Mouse (Mus musculus) heart, adult 9 months (tissue): ENCODE data around the gene Bloc1s5.
"Not testable (repeated sequence)": the region's sequence is repeated elsewhere in the genome, so short reads cannot be mapped to it uniquely, and the experiment has no call there.

Experiments
- DNase-seq, 2 experiments: peaks; one replicate each; pipeline ENCODE4 v3.0.0; 2022; ENCODE audit warnings: low spot score in 2 of 2

The Bloc1s5 gene

DNA sequence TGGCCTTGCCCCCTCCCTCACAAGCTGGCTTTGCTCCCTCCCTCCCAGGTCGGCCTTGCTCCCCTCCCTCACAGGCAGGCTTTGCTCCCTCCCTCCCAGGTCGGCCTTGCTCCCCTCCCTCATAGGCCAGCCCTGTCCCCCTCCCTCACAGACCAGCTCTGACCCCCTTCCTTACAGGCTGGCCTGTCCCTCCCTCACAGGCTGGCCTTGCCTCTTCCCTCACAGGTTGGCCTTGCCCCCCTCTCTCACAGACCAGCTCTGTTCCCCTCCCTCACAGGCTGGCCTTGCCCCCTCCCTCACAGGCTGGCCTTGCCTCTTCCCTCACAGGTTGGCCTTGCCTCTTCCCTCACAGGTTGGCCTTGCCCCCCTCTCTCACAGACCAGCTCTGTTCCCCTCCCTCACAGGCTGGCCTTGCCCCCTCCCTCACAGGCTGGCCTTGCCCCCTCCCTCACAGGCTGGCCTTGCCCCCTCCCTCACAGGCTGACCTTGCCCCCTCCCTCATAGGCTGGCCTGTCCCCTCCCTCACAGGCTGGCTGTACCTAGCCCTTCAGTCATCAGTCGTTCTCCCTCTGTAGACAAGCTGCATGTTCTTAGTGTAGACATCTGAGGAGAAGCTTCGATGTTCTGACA, 16.8 kb downstream of the Bloc1s5 start:
- DNase-seq: not testable (repeated sequence)

DNA sequence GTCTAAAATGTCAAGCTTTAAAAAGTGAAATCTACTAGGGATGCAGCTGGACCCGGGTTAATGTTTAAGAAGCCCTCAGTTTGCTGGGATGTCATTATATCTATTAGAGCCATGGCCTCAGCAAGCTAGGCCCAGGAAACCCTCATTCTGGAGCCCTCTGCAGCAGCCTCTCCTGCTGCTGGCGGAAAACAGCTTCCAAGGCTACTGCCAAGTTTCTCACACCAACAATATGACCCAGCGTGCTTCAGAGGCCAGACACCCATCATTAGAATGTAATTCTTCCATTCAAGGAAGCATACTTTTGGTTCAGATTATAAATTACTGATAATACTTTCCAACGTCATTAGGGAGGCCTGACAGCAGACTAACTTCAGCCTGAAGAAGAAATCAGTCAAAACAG, 18.0 kb downstream of the Bloc1s5 start:
- DNase-seq: no peak

DNA sequence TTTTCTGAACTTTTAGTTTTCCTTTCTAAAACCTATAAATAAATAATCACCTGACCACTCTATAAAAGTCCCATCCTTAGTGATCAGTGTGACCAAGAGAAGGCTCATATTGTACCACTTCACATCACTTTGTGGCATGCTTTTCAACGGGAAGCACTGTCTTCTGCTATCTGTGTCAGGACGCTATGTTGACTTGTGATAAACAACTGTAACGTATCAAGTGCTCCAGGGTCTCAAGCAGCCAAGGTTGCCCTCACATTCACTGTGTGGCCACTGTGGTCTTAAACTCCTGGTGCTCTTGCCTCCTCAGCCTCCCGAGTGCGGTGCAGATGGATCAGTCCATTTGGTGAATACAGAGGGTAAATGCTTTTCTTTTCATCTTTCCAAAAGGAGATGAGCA, 19.3 kb downstream of the Bloc1s5 start:
- no peak for DNase-seq

DNA sequence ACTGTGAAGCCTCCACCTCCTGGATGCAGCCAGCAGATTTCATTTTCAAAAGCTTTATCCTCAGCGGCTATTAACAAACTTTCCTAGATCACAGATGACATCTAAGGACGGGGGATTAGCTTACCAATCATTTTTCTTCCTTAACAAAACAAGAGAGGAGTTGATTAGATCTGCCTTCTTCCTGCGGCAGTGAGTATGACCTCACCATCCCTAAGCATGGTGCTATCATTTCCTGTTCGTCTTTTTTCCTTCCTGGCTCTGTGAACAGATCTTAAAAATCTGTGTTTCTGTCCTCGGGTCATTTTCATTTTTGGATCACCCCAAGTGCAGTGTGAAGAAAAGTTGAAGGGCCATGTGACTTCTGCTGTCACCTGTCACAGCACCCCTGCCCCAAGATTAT, 20.6 kb downstream of the Bloc1s5 start:
- DNase-seq: no peak

DNA sequence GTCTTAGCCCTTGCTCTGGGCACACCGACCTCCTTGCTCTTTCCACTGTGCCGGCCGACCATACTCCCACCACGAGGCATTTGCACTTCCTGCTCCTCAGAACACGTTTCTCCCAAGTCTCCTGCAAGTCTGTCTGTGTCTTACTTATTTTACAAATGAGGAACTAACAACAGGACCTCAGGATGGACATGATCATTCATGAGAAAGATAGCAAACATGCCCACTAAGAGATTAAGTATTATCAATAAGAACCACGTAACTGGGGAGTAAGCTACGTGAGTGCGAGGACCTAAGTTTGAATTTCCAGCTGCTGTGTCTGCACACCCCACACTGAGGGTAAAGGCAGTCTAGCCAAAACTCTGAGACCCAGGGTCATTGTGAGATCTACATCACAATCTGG, 21.3 kb downstream of the Bloc1s5 start:
- DNase-seq: no peak

DNA sequence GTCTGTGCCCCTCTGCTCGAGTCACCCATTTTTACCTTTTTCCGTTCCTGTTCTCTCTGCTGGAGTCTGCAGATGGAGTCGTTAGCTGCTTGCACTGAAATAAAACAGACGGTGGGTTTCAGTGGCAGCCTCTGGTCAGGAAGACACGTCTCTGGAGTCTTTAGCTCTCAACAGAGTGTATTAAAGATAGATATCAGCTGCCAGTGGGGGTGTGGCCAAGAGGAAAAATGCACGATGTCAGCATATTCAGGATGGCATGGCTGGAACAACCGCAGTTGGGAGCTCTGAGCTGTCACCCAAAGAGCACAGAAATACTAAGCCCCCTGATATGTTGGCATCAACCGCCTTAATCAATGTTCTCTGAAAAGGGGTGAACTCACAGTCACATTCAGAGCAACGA, 22.3 kb downstream of the Bloc1s5 start:
- DNase-seq: no peak

DNA sequence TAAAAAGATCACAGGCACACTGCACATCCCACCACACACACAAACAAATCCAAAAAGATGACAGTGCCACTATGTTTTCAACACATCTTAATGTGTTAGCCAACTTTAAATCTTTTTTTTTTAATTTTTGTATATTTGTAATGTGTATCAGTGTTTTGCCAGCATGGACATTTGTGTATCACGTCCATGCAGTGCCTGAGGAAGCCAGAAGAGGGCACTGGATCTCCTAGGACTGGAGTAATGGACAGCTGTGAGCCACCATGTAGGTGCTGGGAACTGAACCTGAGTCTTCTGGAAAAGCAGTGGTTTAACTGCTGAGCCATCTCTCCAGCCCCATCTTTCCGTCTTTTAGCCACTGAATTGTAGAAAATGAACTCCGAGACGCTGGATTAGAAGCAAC, 22.7 kb downstream of the Bloc1s5 start:
- no peak for DNase-seq

DNA sequence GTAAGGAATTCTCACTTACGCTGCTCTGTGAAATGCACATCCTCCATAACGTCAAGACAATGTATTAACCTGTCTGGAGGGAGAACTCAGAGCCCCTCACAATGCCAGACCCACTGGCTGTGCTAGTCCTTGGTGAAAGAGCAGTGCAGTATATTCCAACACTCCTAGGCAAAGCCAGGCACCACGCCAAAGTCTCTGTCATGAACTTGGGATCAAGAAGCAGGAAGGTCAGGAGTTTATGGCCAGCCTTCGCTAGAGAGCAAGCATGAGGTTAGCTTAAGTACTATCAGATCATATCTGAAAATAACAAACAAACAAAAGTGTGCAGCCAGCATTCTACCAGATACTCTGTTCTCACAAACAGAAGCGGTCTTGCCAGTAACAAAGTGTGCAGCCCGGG, 24.6 kb downstream of the Bloc1s5 start:
- peak in 1 of 2 experiments; percentile 41 for DNase-seq

DNA sequence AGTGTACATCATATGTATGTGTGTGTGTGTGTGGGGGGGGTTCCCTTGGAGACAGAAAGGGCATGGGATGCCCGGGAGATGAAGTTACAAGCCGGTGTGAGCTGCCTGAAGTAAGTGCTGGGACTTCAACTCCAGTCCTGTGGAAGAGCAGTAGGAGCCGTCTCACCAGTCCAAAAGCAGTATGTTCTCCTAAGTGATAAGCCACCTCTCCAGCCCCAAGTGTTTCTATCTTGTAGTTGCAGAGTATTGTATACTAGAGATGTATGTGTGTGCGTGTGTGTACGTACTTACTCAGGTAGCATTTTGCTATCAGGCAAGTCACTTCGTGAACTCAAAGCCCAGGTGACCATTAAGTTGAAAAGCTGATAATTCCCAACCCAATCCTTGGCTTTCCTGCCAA, 27.8 kb downstream of the Bloc1s5 start:
- no peak for DNase-seq

DNA sequence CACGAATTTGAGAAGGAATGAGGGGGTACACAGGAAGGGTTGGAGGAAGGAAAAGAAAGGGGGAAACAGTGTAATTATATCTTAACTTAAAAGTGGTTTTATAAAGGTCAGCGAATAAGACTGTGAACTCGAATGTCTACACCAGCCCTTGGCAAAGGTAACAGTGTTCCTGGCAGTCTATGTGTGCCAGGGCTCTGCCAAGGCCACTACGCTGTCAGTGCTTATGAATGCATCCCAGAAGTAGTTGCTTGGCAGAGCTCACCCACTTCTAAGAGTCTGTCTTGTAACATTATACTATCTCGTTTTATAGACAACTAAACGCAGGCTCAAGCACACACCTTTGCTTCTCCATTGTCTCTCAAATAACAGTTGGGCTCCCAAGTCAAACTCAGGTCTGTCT, 29.6 kb downstream of the Bloc1s5 start:
- no peak for DNase-seq

DNA sequence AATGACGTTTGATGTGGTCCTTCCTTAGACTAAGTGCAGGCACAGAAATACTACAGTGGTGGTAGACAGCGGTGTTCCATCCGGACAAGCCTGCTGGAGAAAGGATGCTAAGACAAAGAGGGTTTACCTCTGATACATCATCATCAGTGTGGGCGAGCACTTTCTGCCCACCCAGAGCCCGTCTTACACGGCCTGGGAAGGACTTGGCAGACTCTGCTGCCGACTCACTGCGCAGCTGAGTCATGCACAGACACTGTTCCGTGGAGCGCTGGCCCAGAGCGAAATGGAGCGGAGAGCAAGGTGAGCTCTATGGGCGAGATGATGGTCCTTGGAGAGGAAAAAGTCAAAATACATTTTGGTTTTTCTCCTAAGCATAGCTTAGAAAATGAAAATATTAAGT, 31.9 kb downstream of the Bloc1s5 start:
- no peak for DNase-seq

DNA sequence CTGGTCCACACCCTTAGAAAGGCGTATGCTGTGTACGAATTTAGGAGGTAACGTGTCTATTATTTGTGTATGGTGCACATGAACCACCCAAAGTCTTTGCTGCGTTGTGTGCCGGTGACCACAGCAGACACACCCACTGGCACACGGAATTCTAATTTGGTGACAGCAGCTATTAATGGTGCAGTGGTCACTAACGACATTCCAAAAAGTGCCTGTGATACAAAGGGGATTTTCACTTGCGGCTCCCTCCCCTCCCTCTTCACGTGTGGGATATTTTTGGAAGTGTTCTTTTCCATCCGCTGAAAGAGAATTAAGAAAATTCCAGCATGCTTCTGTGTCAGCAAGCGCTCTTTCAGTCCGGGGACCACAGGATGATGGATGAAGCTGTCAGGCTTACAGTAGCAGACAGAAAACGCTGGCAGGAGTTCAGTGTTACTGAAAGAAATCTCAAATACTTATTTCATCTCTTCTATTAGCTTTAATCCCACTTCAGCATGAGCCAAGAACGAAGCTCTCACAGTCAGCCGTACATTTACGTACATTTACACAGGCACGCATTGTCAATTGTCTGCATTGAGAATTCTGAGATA, 32.6 kb downstream of the Bloc1s5 start:
- DNase-seq: no peak

DNA sequence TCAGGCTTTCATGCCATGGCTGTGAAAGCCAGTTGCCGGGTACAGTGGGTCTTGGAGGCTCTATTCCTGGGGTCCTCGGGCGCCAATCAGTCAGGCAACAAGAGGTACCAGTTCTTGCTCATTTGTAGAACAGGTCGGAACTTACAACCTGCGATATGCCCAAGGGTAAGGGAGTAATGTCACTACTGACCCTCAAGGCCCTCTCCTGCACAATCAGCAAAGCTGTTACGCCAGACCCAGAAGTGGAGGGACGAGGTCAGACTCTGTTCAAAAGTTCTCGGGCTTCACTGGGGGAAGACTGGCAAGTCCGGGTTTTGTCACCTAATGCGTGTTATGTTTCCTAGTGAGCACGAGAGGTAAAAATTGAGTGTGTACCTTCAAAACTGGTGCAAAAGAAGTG, 34.1 kb downstream of the Bloc1s5 start:
- DNase-seq: no peak

DNA sequence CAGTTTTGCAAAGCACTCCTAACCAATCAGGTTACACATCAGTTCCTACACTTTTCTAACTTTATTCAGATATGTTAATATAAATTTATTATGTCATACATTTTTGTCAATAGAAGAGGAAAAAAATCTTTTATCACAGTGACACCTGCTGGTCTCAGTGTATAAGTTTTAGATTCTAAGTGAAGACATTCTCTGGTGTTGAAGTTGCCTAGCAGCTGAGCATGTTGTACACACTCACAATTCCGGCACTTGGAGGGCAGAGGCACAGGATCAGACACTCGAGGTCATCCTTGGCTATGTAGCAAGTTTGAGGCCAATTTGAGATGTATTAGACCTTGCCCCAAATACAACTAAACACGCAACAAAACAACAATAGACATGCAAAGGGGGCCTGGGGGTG, 37.8 kb downstream of the Bloc1s5 start:
- no peak for DNase-seq

DNA sequence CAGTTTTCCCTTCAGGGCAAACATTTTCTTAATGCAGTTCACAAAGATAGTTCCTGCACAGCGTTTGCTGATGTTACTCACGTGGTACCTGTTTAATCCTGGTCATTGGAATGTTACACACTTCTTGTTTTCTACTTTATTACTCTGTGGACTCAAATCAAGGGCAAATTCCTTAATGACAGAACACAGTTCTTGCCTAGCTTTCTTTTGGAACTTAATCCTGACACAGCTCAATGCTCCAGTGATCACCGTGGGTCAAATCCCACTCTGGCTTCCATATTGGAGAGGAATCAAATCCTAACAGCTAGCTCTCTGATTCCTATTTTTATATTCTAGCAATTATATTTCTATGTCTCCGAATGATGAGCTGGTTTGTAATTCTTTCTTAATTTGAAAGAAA, 38.4 kb downstream of the Bloc1s5 start:
- DNase-seq: no peak

DNA sequence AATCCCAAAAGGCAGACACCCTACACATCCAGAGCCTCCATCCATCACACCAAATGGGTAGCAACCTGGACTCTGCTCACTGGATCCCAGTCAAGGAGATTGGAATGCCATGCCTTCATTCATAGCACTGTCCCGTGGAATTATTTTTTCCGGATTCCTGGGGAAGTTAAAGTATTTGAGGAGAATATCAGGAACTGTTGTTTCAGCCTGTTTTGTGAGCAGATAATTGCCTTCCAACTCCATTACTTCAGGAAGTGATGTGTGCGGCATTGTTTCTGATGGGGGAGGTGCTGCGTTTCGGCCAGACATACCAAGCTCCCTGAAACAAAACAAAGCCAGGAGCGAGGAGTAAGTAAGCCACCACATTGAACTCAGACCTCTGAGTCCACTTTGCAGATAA, 41.8 kb downstream of the Bloc1s5 start:
- DNase-seq: peak; percentile 75 to 86

DNA sequence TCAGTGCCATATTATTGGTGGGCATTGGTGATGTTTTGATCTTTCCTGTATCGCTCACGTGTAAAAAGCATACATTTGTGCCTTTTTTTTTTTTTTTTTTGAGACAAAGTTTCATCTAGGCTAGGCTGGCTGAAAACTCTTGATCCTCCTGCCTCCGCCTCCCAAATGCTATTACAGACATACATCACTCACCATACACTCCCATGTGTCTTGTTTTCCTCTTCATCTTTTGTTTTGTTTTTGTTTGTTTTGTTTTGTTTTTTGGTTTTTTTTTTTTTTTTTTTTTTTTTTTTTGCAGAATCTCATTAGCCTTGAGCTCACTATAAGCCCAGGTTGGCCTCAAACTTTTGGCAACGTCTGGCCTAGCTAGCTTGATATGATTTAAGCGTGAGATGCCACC, 47.6 kb downstream of the Bloc1s5 start:
- DNase-seq: no peak

DNA sequence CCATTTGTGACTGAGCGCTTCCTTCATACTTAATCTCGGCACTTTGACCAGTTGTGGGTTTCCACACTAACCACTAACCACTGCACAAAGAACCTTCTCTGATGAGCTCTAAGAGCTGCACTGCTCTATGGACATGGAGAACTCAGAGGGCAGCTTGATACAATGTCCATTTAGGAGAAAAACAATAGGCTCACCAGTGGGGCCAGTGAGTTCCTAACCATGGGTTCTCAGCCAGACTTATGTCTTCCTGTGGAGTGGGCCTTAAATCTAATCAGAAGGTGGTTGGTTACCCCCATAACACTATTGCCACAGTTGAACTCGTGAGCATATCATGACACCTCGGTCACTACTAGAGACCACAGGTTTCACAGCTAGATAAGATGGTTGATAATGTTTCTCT, 48.5 kb downstream of the Bloc1s5 start:
- DNase-seq: no peak

DNA sequence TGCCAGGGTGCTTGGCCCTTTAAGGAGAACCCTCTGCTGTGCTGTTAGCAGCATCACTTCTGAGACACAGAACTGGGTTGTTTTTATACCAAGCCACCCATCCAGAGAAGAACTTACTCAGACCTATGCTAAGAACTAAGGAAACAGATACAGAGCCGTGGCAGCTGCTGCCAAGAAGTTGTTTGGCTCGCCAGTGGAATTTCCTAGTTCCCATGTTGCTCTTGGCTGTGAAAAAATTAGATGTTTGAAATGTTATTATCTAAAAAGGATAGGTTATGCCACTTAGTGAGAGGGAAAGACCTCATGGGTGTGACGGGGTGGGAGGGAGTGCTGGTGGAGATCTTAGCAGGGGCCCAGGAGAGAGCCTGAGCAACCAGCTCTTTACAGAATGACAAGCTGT, 52.1 kb downstream of the Bloc1s5 start:
- peak; percentile 51 to 69 for DNase-seq

DNA sequence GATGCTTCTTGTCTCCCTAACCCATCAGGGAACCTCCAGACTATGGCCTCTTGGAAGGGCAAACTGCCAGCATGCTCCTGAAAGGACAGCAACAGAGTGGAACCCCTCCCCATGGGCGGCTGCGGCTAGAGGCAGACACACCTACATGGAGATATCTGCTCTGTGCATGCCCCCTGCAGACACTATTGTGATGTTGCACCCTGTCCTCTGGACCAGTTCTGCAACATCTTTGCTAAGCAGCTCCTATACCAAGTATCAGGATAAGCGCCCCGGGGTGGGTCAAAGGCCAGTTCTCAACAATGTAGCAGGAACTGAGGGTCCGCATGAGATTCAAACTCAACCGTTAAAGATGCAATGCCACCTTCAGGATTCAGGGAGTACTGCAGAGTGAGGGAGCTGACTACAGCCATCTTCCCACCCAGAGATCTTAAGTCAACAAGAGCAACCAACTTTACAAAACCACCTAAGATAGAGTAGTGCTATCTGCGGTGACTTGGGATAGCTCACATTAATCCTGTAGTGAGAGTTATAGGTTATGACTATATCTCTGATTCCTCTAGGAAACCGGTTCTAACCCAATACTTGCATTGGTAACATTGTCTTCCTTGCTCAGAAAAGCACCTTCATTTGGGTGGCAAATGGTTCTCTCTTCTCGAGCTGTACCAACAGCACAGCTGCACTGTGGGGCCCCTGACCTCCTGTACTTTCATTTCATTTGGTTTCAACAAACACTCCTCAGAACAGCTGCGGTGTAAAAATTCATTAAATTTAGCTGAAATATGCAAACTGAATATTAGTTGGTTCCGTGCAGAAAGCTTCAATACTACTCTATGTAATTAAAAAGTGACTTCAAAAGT, 54.1 kb downstream of the Bloc1s5 start:
- DNase-seq: peak; percentile 77 to 79

DNA sequence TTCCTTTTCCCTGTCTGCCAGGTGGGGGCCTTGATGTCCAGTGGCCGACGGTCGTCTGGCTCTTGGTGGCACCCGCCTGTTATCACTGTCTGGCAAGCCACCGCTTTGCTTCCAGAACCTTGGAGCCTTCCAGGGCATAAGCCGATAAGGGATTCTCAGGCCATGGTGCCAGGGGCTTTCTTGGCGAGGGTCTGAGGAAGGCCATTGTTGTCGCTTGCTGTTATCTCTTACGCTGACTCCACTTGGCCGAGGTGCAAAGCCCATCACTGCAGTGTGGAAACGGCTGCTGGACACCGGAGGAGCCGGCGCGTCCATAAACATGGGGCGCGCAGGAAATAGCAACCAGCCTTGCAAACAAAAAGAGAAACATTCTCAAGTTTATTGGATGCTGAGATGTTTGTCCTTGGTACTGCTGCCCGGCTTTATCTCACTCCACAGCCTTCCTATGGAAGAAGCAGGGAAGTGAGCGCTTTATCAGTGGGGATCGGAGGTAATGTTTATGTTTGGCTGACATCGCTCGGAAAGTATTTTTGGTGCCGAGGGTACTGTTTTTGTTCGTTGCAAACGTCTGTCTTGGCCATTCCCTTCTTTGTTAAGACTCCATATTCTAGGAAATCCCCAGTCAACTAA, 54.8 kb downstream of the Bloc1s5 start:
- DNase-seq: peak; percentile 53 to 54

DNA sequence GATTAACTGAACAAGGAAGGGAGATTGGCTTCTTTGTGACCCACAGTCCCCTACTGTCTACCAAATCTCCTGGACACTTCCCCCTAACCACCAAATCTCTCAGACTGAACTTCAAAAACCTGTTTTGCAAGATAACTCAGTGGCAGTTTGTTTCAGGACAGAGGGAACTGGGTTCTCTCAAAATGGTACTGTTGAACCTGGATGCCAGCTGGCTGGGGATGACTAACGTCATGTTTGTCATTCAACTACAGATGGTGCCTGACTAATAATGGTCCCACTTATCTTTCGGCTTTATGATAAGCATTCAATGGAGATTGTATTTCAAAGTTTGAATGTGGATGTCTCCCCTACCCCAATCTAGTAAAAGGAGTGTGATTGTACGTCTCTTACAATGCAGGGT, 60.2 kb downstream of the Bloc1s5 start:
- DNase-seq: no peak

DNA sequence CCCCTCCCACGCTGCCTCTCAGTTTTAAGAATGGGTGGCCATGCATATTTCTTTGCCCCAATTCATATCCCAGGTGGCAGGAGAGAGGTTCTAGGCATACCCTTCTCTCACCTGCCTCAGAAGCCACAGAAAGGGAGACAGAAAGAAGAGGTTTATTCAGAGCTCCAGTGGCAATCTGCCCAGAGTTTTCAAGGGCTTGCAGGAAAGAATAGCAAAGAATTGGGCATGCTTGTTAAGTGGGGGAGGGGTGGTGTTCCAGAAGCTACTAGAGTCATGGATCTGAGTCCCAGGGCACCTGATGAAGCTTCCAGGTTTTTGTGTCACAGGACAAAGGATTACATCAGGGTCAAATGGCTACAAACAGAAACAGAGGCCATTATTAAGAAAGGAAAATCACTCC, 61.6 kb downstream of the Bloc1s5 start:
- no peak for DNase-seq
